Mouse (Mus musculus): ENCODE measurements around the gene Lrrc4c. TPM values are rescaled to one million over a fixed set of nuclear protein-coding genes. Genes with fewer than 3 reads are reported as not detected.

Gene Lrrc4c
- total RNA-seq, 2 experiments from 2014 or later = 69.3 to 75.9 TPM

DNA sequence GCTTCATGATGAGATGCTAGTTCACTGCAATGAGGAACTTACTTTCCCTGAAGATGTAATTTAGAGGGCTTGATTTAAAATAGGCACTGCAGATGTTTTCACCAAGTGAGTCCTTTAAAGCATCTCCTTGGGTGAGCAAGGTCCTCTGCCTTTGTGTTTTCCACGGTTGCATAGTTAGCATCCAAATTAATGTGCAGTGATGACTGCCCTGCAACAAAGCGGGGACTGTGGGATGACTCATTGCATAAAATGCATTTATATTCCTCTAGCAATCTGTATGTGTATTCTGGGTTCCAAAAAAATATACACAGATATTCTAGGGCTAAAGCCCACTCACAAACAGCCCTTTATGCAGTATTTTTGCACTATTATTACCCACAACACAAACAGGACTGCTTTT lies 1263.2 kb downstream of the Lrrc4c start:
- DNase-seq (ENCODE audit: low spot score in 2 of 2) = no peak

DNA sequence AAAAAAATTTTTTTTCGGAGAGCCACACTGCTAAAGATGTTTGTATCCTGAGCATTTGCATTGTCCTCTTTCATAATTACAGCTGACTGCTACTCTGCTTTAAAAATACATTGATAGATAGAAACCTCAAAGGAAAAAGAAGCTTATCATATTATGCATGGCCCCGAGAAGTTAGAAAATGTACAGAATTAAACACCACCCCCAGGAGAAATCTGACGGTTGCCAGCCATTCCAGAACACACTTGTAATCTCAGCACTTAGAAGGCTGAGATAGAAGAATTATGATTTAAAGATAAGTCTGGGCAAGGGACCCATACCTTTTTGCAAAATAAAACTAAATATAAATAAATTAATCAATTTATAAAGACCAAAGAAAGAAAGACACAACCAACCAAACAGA lies 1268.4 kb downstream of the Lrrc4c start:
- no peak for DNase-seq (ENCODE audit: low spot score in 2 of 2)

DNA sequence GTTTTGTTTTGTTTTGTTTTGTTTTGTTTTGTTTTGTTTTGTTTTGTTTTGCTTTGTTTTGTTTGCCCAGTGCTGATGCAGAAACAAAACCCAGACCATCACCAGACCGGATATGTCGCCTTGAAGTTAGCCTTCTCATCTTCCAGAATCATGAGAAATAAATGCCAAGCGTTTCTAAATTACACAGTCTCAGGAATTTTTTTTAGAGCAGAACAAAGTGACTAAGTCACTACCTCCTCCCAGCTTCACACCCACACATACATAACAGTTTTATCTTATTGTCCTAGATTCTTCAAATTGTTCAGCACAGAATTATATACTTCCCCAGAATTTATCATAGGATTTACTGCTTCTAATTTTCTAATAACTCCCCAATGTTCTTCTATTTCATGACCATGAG lies 1272.6 kb downstream of the Lrrc4c start:
- no peak for DNase-seq (ENCODE audit: low spot score in 2 of 2)

- DNase-seq (ENCODE audit: low spot score in 2 of 2) = no peak
Measured at GRCm38 (mm10) chr2:97604182-97604581, 1286.2 kb downstream of the Lrrc4c start.

DNA sequence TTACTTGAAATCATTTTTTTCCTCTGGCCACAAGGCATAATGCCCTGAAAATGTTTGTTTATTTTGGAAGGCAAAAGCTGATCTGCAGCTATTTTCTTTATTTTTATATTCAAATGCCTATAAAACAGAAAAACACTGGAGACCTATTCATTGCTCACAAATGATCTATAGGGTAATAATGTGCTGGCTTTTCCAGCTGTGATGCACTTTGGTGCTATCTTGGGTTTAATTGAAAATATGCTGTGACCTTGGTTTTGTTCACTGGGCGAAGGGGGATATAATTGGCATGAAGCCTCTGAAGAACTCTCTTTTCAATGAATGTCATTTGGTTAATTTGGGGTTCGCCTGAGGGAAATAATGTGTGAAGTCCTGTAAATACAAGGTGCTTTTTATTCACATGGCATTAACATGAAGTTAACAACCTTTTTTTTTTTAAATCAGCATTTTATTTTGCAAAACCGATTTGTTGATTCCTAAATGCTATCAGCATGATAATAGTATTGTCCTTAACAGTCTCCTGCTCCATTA lies 1286.8 kb downstream of the Lrrc4c start:
- DNase-seq (ENCODE audit: low spot score in 2 of 2) = no peak

- no peak for DNase-seq (ENCODE audit: low spot score in 2 of 2)
Measured at GRCm38 (mm10) chr2:97609436-97609835, 1291.5 kb downstream of the Lrrc4c start.

GRCm38 (mm10) chr2:97610566-97610965 lies 1292.6 kb downstream of the Lrrc4c start:
- no peak for DNase-seq (ENCODE audit: low spot score in 2 of 2)

DNA sequence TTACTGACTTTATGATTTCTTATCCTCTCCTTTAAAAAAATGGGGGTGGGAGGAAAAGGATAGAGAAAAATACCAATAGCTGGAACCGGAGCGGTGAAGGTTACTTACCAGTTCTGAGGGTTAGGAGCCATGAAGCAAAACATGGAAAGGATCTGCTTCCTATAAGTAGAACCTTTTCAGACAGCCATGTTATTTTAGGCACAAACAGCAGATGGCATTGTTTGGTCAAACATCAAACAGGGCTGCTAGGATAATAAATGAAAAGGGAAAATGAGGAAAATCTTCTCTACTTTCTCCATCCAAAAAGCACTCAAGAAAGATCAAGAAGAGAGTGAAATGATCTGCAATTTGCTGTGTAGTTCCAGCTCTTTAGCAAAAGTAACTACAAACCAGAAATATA lies 1296.8 kb downstream of the Lrrc4c start:
- DNase-seq (ENCODE audit: low spot score in 2 of 2) = no peak

DNA sequence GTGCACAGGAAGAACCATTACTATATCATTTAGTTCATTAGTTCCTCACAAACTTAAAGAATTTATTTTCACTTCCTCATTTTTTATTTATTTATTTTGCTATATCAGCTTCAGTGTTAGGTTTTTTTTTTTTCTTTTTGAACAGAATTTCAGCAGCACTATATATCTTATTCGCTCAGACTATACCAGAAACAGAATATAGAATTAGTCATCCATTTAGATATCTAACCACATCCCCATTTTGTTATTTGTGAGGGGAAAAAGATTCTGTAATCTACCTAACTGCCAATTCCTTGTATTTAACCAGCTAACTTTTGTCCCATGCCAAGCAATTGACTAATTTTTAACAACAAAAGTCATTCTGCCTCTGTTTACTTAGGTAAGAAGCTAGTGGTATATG lies 1300.6 kb downstream of the Lrrc4c start:
- DNase-seq (ENCODE audit: low spot score in 2 of 2) = no peak

DNA sequence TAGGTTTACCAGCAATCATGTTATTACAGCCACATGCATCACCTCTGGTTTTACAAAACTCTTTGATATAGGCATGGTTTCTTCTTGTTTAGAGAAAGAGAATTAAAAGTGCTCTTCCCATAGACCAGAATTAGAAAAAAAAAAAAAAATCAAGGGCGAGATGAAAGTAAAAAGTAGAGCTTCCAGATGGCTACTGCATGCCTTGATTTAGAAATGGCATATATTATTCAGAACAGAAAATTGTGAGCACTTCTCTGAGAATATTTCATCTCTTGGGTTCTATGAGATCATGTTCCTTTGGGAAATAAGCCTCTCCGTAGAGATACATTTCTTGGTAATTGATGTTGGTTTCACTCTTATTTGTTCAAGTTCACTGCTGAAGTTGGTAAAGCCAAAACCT lies 1322.0 kb downstream of the Lrrc4c start:
- no peak for DNase-seq (ENCODE audit: low spot score in 2 of 2)

DNA sequence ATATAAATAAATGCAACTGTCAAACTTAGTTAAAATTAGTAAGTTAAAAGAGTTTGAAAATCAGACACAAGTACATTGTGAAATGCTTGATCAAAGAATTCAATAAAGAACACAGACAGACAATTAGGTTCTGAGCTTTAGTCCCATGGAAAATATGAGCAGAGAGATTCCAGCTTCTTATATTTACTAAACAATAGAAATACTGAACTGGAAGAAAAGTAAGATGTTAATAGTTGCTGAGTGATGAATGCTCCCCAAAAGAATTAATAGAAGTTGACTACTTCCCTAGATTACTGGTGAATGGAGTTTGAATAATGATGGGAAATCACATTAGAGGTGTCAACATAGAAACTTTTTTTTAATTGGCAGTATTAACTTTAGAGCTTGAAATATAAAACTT lies 1323.7 kb downstream of the Lrrc4c start:
- DNase-seq (ENCODE audit: low spot score in 2 of 2) = no peak

DNA sequence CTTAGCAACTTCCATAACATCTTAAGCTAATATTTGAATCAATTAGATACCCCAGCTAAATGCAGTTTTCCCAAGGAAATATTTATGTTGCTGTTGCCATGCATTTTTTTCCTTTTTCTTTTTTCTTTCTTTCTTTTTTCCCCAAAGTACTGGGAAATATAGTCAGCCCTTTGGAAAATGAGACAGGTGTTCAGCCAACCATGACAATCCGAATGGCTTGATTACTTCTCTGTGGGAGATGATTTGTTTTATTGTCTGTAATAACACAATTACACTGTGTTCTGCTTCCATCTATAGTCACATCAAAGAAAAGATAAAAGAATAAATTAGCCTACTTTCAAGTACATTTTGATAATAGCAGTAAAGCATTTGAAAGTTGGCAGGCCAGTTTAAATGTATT lies 1334.7 kb downstream of the Lrrc4c start:
- DNase-seq (ENCODE audit: low spot score in 2 of 2) = no peak

Small RNAs within 50 kb of the gene (microRNA-seq; reads per million reads assigned to microRNA genes)
- 0 reads per million in 2 experiments for gene Gm44320
